Mouse (Mus musculus) monocyte, adult 2 months (primary cell): ENCODE measurements around the gene Gm47995.
"Not testable (repeated sequence)": the region's sequence is repeated elsewhere in the genome, so short reads cannot be mapped to it uniquely, and the experiment has no call there.

Source experiments
- DNase-seq, 2 experiments: peaks; one replicate each; pipeline ENCODE4 v3.0.0; 2022; ENCODE audit warnings: low spot score in 2 of 2, low read depth in 1 of 2

The Gm47995 gene

GRCm38 (mm10) chr1:151186186-151186585 lies 12.1 kb upstream of the Gm47995 start:
- DNase-seq = not testable (repeated sequence)

- not testable (repeated sequence) for DNase-seq
Measured at GRCm38 (mm10) chr1:151186879-151187424, 11.3 kb upstream of the Gm47995 start.

DNA sequence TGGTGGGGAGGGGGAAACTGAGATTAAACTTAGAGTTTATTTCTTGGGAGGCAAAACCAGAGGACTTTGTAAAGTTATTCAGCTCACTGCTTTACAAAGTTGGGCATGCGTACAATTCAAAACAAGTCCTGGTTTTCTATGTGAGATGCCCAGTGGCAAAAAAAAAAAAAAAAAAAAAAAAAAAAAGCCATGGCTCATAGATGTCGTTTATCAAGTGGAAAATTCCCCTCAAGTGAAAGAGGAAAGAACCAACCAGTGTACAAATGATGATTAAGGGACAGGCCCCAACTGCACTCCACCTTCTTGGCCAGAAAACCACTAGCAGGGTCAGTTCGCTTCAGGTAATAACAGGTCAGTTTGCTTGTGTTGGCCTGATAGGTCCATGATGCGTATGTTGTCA lies 9.8 kb upstream of the Gm47995 start:
- DNase-seq = no peak

DNA sequence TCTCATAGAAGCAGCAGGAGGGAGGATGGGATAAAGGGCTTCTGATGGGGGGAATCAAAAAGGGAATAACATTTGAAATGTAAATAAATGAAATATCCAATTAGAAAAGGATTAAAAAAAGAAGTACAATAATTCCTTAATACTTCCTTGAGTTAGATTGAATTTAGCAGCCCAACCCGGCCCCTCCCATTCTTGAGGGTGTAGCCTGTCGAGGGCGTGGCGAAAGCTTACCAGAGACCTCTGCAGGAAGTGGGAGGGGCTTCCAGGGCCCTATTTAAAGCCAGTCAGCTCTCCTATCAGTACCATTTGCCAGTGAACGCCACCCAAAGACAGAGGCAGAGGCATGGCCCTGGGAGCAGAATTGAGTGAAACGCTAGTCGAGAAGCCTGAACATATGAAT lies 6.2 kb upstream of the Gm47995 start, which contains the start of gene Gm8947:
Gene Gm8947 (plus strand): TSS at position 302 of the 400 bp plus-strand sequence.
- not testable (repeated sequence) for DNase-seq

DNA sequence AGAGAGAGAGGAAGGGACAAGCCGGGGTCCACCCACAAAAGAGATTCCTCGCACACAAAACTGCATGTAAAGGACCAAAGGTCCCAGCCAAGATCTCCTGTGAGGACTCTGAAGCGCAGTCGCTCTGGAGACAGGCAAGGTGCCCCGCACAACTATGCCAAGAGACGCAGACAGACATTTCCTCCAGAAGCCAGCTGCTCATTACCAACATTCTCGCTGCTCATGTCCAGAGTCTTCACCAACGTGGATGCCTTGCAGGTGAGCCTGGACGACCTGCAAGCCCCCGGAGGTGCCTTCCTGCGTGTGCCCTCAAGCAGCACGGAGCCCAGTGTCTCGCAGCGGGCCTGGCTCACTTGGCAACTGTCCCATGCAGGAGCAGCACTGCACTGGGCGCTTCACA lies 5.5 kb upstream of the Gm47995 start:
- DNase-seq = not testable (repeated sequence)

- DNase-seq = not testable (repeated sequence)
Measured at GRCm38 (mm10) chr1:151195986-151196385, 2.3 kb upstream of the Gm47995 start.

- DNase-seq = not testable (repeated sequence)
Measured at GRCm38 (mm10) chr1:151196690-151197089, 1.6 kb upstream of the Gm47995 start.

- DNase-seq = not testable (repeated sequence)
Measured at GRCm38 (mm10) chr1:151200620-151201019, 2.4 kb downstream of the Gm47995 start.

DNA sequence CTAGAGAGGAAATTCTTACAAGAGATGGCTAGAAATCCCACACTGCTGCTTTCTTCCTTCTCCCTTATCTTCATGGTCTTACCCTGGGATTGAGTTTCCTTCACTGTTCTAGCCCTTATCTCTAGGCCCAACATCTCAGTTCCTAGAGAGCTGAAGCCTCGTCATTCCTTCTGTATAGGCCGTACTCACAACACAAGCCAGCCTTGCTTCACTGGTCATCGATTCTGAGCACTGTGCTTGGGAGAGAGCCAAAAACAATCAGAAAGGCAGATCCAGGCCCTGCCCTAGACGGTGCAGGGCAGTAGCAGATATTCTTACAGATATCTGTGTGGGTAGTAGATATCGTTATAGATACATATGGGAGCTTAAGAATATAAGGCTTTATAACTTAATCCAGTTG lies 4.5 kb downstream of the Gm47995 start:
- not testable (repeated sequence) for DNase-seq

- not testable (repeated sequence) for DNase-seq
Measured at GRCm38 (mm10) chr1:151203818-151204217, 5.6 kb downstream of the Gm47995 start, which contains the start of gene 3110040M04Rik. Gene 3110040M04Rik (plus strand): TSS chr1:151204121.

- not testable (repeated sequence) for DNase-seq
Measured at GRCm38 (mm10) chr1:151208493-151208892, 10.2 kb downstream of the Gm47995 start.

DNA sequence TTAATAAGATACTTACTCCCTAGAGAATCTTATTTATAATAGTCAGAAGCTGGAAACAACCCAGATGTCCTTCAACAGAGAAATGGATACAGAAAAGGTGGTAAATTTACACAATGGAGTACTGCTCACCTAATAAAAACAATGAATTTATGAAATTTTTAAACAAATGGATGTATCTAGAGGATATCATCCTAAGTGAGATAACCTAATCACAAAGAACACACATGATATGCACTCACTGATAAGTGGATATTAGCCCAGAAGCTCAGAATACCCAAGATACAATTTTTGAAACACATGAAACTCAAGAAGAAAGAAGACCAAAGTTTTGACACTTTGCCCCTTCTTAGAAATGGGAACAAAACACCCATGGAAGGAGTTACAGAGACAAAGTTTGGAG lies 10.7 kb downstream of the Gm47995 start:
- not testable (repeated sequence) for DNase-seq

DNA sequence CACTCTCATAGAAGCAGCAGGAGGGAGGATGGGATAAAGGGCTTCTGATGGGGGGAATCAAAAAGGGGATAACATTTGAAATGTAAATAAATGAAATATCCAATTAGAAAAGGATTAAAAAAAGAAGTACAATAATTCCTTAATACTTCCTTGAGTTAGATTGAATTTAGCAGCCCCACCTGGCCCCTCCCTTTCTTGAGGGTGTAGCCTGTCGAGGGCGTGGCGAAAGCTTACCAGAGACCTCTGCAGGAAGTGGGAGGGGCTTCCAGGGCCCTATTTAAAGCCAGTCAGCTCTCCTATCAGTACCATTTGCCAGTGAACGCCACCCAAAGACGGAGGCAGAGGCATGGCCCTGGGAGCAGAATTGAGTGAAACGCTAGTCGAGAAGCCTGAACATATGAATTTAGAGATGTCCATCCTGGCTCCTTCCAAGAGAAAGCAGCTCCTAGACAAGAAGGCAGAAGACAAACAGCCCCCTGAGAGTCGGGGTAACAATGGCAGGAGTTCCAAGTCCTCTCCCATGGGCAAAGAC lies 11.6 kb downstream of the Gm47995 start, which contains the start of gene Gm47996:
Gene Gm47996 (plus strand): TSS at position 308 of the 532 bp plus-strand sequence.
- DNase-seq = not testable (repeated sequence)

GRCm38 (mm10) chr1:151211666-151212065 lies 13.4 kb downstream of the Gm47995 start:
- not testable (repeated sequence) for DNase-seq

DNA sequence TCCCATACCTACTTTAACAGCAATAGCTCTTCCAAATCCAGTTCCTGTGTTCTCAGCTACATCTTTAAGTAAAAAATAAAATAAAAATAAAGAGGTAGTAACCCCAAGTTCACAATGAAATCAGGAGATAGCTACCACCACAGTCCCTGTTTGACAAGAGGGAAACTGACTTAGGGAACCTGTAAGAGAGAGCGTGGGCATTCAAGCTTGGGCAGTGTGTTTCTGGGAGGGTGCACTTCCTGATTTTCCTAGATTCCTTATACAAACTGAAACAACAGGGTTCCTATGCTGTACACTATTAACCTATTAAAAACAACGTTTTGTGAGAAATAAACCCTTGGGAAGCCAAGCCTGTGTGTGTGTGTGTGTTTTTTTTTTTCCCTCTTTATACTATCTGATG lies 16.6 kb downstream of the Gm47995 start:
- DNase-seq = no peak

GRCm38 (mm10) chr1:151215985-151216384 lies 17.7 kb downstream of the Gm47995 start:
- DNase-seq = no peak

- no peak for DNase-seq
Measured at GRCm38 (mm10) chr1:151216417-151216816, 18.2 kb downstream of the Gm47995 start.

DNA sequence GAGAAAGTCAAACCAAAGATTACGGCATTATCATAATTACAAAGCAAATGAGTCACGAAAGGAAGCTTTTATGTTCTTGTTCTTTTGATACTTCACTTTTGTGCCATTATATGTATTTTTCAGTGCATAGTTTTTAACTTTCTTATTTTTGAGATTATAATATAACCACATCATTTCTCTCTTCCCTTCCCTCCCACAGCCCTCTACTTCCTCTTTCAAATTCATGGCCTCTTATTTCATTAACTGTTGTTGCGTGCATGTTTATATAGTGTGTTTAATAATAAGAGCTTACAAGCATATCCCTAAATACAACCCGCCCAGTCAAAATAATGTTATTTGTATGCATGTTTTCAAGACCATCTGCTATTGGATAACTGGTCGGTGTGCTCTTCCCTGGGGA lies 20.8 kb downstream of the Gm47995 start:
- no peak for DNase-seq

DNA sequence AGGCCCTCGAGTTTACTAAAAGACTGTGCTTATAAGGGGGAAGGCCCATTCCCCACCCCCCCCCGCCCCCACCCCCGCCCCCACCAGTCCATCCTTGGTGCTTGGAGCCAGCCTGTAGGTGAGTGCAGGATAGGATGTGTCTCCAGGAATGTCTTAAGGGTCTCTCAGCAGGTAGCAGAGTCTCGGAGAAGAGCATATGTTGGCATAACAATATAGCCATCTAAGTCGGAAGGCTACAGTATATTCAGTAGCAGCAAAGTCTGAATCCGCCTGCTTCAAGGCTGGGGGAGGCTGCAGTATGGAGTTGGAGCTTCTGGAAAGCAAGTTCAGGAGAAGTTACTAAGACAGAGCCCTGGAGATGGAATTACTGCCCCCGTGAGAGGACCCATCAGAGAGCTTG lies 21.9 kb downstream of the Gm47995 start:
- DNase-seq = no peak

DNA sequence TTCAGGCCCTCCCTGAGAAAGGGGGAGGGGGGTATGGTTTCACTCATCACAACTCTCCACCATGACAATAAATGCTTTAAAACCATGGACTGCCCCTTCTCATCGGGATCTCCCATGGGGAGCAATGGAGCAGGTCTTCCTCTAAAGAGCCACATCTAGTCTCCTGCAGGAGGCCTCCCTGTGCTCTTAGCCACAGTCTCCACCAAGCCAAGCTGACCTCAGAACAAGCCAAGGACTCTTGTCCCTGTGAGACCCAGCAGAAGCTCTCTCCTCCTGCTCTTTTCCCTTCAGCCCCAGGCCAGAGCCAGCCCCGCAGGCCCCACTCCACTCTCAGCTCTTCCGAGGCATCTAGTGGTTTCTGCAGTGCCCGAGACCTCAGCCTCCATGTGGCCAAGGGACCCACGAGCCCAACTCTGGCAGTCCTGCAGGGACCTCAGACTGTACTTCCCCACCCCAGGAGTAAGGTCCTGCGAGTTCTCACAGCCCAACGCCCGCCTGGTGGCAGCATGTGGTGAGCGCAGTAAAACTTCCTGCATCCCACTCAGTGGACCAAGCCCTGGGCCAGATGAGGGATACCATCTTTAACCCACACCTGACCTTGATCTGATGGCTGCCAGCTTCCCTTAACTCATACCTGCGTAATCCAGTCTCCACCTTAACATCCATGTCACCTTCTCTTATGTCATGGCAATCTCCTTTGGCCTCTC lies 24.5 kb downstream of the Gm47995 start:
- no peak for DNase-seq

DNA sequence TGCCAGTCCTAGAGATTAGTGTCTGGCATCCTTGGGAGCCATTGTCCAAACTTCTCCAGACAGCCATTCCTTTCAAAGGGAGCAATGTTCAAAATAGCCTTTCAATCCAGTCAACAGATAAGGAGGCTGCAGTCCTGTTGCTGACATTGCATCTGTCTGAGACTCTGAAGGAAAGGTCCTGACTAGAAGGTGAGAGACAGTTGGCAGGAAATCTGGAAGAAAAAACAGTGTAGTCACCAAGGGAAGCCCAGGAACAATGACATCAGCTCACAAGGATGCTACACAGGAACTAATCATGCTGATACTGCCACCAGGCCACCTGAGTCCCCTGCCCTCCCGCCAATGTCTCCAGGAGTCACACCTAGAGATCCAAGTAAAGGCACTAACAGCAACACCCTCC lies 25.1 kb downstream of the Gm47995 start:
- no peak for DNase-seq

DNA sequence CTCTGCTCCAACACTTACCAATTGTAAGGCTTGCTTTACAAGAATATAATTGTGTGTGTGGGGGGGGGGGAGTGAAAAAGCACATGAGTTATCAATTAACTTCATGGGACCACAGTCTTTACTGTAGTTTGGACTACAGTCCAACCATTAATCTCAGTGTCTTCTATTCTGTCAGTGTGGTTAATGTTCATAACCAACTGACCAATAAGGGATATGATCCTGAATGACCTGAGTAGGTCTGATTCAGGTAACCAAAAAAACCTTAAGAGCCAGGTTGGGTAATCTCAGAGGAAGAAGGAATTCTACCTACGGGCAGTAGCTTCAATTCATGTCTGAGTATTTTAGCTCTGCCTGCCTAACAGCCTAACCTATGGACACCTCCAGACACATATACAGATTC lies 26.3 kb downstream of the Gm47995 start:
- DNase-seq = no peak
